Mouse (Mus musculus): ENCODE results near the gene Gjb3. TPM values are rescaled to one million over a fixed set of nuclear protein-coding genes. Genes with fewer than 3 reads are reported as not detected.

Gene Gjb3
- 15.1 and 15.5 TPM in 2 replicates for polyA plus RNA-seq (2015; fragmentation: Nextera tagmentation; extraction: Ambion mirVana)

DNA sequence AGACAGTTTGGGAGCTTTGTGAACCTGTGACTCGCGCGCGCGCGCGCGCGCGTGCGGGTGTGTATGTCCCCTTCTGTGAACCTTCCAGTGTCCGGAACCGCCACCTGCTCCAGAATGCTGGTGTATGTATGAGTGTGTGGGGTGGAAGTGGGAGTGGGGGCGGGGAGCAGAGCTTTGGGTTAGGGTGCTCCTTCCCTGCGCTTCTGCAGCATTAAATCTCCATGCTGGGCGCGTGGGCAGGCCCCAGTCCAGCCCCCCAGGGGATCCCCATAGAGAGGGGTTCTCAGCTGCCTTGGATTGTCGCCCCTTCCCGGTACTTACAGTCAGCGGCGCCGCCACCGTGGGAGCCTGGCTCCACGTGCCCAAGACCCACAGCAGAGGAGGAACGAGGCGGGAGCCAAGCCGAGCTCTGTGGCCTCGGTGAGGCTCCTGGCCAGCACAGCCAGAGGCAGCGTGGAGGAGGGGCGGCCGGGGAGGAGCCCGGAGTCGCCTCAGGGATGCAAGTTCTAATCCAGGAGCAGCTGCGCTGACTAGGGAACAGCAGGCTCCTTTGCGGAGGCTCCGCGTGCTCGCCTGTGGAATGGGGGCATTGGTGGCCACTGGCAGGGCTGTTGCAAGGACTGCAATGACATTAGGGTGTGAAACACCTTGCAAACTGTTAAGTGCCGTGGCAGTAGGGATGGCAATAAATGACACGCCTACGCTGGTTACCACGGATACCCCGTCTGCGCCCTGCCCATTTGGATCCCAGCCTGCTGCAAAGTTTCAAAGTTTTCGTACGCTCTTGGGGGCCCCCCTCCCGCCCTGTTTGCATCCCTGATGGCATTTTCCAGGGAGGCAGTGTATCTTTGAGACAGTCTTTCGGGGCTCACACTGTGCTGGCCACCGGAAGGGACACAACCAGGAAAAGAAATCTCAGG is at the start of gene Gjb3:
Gene Gjb3, minus strand, starts transcription at position 664 of the 920 bp plus-strand sequence.
- peak; percentile 50; the same call in 1 of the 2 replicates for ATAC-seq (ENCODE audit: low FRiP score, low TSS enrichment)
- H3K9ac ChIP-seq (ENCODE audit: low read length): peak within 1 kb of the TSS; percentile 31; the same call in 1 of the 2 replicates
- H3K36me3 ChIP-seq (ENCODE audit: control insufficient read depth, insufficient read depth, low read length): no peaks in the 10 kb centered on the region
- H3K4me1 ChIP-seq (replicated peaks; ENCODE audit: control insufficient read depth, insufficient read depth): peaks cover 3% of the 10 kb centered on the region; the same call in 1 of the 2 replicates
- H3K27me3 ChIP-seq (ENCODE audit: control insufficient read depth, insufficient read depth, low read length): peaks cover 11% of the 10 kb centered on the region; the same call in 1 of the 2 replicates
- DNase-seq (ENCODE audit: low spot score): no peak
- no peak for TF ChIP-seq CTCF (IDR thresholded peaks at IDR 0.05; ENCODE audit: low read depth)
- TF ChIP-seq EP300 (optimal IDR thresholded peaks at IDR 0.05): no peak
- H3K4me3 ChIP-seq (ENCODE audit: low read depth, low read length): peak within 1 kb of the TSS; percentile 30
- H3K4me2 ChIP-seq (replicated peaks; ENCODE audit: low read depth): peak within 1 kb of the TSS; percentile 46
- peak within 1 kb of the TSS; percentile 53 for H3K27ac ChIP-seq (replicated peaks)
- no peaks in the 10 kb centered on the region for H3K9me3 ChIP-seq (ENCODE audit: control insufficient read depth, low read length)
- WGBS: 2% methylated on average over 49 of the region's 49 CpGs

DNA sequence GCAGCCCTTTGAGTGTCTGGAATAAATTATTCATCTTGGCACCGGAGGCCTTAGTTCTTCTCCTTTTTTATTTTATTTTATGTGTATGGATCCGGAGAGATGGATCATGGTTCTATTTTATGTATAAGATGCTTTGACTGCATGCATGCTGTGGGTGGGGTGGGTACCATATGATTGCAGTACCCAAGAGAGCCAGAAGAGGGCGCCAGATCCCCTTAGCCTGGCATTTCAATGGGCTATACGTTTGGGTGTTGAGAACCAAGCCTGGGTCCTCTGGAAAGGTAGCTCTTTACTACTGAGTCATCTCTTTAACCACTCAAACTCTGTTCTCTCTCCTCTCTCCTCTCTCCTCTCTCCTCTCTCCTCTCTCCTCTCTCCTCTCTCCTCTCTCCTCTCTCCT is 46.7 kb upstream of the Gjb3 start:
- no peaks in the 10 kb centered on the region for H3K27me3 ChIP-seq (ENCODE audit: control insufficient read depth, insufficient read depth, low read length)
- ATAC-seq (ENCODE audit: low FRiP score, low TSS enrichment): no peak
- no peak overlapping the region for H3K4me2 ChIP-seq (replicated peaks; ENCODE audit: low read depth)
- no peak for DNase-seq (ENCODE audit: low spot score)
- 38% methylated on average over 4 of the region's 4 CpGs for WGBS
- no peak overlapping the region for H3K27ac ChIP-seq (replicated peaks)
- no peaks in the 10 kb centered on the region for H3K9me3 ChIP-seq (ENCODE audit: control insufficient read depth, low read length)
- no peak overlapping the region for H3K9ac ChIP-seq (ENCODE audit: low read length)
- TF ChIP-seq EP300 (optimal IDR thresholded peaks at IDR 0.05): no peak
- TF ChIP-seq CTCF (IDR thresholded peaks at IDR 0.05; ENCODE audit: low read depth): peak; percentile 70
- H3K36me3 ChIP-seq (ENCODE audit: control insufficient read depth, insufficient read depth, low read length): no peaks in the 10 kb centered on the region
- H3K4me3 ChIP-seq (ENCODE audit: low read depth, low read length): no peak overlapping the region
- no peaks in the 10 kb centered on the region for H3K4me1 ChIP-seq (replicated peaks; ENCODE audit: control insufficient read depth, insufficient read depth)

GRCm38 (mm10) chr4:127375541-127376177 is 45.0 kb upstream of the Gjb3 start:
- DNase-seq (ENCODE audit: low spot score): no peak
- H3K27me3 ChIP-seq (ENCODE audit: control insufficient read depth, insufficient read depth, low read length): no peaks in the 10 kb centered on the region
- no peak overlapping the region for H3K4me3 ChIP-seq (ENCODE audit: low read depth, low read length)
- TF ChIP-seq CTCF (IDR thresholded peaks at IDR 0.05; ENCODE audit: low read depth): no peak
- TF ChIP-seq EP300 (optimal IDR thresholded peaks at IDR 0.05): no peak
- H3K27ac ChIP-seq (replicated peaks): no peak overlapping the region
- WGBS: 84% methylated on average over 17 of the region's 17 CpGs
- H3K4me1 ChIP-seq (replicated peaks; ENCODE audit: control insufficient read depth, insufficient read depth): no peaks in the 10 kb centered on the region
- no peaks in the 10 kb centered on the region for H3K36me3 ChIP-seq (ENCODE audit: control insufficient read depth, insufficient read depth, low read length)
- H3K9ac ChIP-seq (ENCODE audit: low read length): no peak overlapping the region
- H3K4me2 ChIP-seq (replicated peaks; ENCODE audit: low read depth): no peak overlapping the region
- H3K9me3 ChIP-seq (ENCODE audit: control insufficient read depth, low read length): no peaks in the 10 kb centered on the region
- ATAC-seq (ENCODE audit: low FRiP score, low TSS enrichment): no peak

DNA sequence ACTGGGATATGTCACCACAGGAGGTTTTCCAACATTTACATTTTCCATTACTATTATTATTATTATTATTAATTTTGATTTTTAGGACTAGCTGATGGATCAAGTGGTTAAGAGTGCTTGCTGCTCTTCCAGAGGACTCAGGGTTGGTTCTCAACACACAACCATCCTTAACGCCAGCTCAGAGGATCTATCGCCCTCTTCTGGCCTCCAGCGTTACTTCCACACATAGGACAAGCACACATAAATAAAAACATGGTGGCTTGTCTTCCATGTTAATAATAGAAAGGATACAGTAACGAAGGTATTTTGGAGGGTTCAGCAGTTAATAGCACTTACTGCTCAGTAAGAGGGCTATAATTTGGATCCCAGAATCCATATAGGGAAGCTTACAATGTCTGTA is 44.0 kb upstream of the Gjb3 start:
- H3K9me3 ChIP-seq (ENCODE audit: control insufficient read depth, low read length): no peaks in the 10 kb centered on the region
- H3K4me3 ChIP-seq (ENCODE audit: low read depth, low read length): no peak overlapping the region
- TF ChIP-seq EP300 (optimal IDR thresholded peaks at IDR 0.05) (no peak), CTCF (IDR thresholded peaks at IDR 0.05; ENCODE audit: low read depth) (peak; percentile 10; the same call in 1 of the 2 replicates)
- no peak overlapping the region for H3K9ac ChIP-seq (ENCODE audit: low read length)
- DNase-seq (ENCODE audit: low spot score) (no peak), ATAC-seq (ENCODE audit: low FRiP score, low TSS enrichment) (no peak)
- H3K4me2 ChIP-seq (replicated peaks; ENCODE audit: low read depth): no peak overlapping the region
- WGBS: 81% methylated on average over 4 of the region's 4 CpGs
- H3K4me1 ChIP-seq (replicated peaks; ENCODE audit: control insufficient read depth, insufficient read depth): no peaks in the 10 kb centered on the region
- no peak overlapping the region for H3K27ac ChIP-seq (replicated peaks)
- no peaks in the 10 kb centered on the region for H3K27me3 ChIP-seq (ENCODE audit: control insufficient read depth, insufficient read depth, low read length)
- no peaks in the 10 kb centered on the region for H3K36me3 ChIP-seq (ENCODE audit: control insufficient read depth, insufficient read depth, low read length)

DNA sequence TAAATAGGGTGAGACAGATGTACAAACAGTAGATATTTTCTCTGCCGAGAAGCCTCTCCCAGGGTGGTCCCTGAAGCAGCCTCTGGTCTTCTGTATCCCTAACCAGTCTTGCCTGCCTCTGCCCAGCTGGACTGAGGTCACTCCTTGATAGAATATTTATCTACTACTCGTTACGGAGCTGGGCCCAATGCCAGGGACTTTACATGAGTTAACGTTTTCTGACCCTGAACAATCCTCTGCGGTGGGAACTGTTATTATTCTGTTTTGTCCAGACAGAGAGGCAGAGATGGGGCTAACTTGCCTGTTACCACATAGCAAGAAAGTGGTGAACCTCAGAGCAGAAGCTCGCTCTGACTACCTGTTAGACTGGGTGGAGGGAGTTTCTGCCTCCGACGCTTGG is 42.8 kb upstream of the Gjb3 start:
- Histone ChIP-seq H3K36me3 (ENCODE audit: control insufficient read depth, insufficient read depth, low read length) (no peaks in the 10 kb centered on the region), H3K27ac (replicated peaks) (no peak overlapping the region), H3K4me2 (replicated peaks; ENCODE audit: low read depth) (no peak overlapping the region), H3K27me3 (ENCODE audit: control insufficient read depth, insufficient read depth, low read length) (no peaks in the 10 kb centered on the region), H3K9me3 (ENCODE audit: control insufficient read depth, low read length) (no peaks in the 10 kb centered on the region), H3K9ac (ENCODE audit: low read length) (no peak overlapping the region), H3K4me1 (replicated peaks; ENCODE audit: control insufficient read depth, insufficient read depth) (no peaks in the 10 kb centered on the region), H3K4me3 (ENCODE audit: low read depth, low read length) (no peak overlapping the region)
- no peak for TF ChIP-seq EP300 (optimal IDR thresholded peaks at IDR 0.05)
- TF ChIP-seq CTCF (IDR thresholded peaks at IDR 0.05; ENCODE audit: low read depth): no peak
- ATAC-seq (ENCODE audit: low FRiP score, low TSS enrichment) (no peak), DNase-seq (ENCODE audit: low spot score) (no peak)
- 33% methylated on average over 8 of the region's 8 CpGs for WGBS

All from stomach, postnatal 0 days (tissue).